Mouse (Mus musculus): ENCODE results near the gene Asb2. TPM values are rescaled to one million over a fixed set of nuclear protein-coding genes. Genes with fewer than 3 reads are reported as not detected.
A peak's percentile ranks its signal among the peaks of the same experiment; 100 is the strongest.

The Asb2 gene
- total RNA-seq, 2 experiments from 2014 or later: 0.10 TPM; not detected in 1

GRCm38 (mm10) chr12:103361539-103362307 lies 5.9 kb upstream of the Asb2 start:
- ATAC-seq (replicated peaks; ENCODE audit: poor library complexity): 0 out of 2 replicates have a peak, but pooled peaks have one; percentile 8

- no peak for ATAC-seq (replicated peaks; ENCODE audit: poor library complexity)
Measured at GRCm38 (mm10) chr12:103360812-103361211, 5.0 kb upstream of the Asb2 start.

- no peak for ATAC-seq (replicated peaks; ENCODE audit: poor library complexity)
Measured at GRCm38 (mm10) chr12:103358951-103359801, 3.4 kb upstream of the Asb2 start.

GRCm38 (mm10) chr12:103358216-103358615 lies 2.4 kb upstream of the Asb2 start:
- no peak for ATAC-seq (replicated peaks; ENCODE audit: poor library complexity)

GRCm38 (mm10) chr12:103356415-103356748 lies 581 bp upstream of the Asb2 start:
- ATAC-seq (replicated peaks; ENCODE audit: poor library complexity): no peak

GRCm38 (mm10) chr12:103353538-103353937 lies 2.3 kb downstream of the Asb2 start:
- peak; percentile 84 for ATAC-seq (replicated peaks; ENCODE audit: poor library complexity)

GRCm38 (mm10) chr12:103352735-103353134 lies 3.1 kb downstream of the Asb2 start:
- no peak for ATAC-seq (replicated peaks; ENCODE audit: poor library complexity)

- peak; percentile 84 for ATAC-seq (replicated peaks; ENCODE audit: poor library complexity)
Measured at GRCm38 (mm10) chr12:103348506-103348905, 7.3 kb downstream of the Asb2 start.

- no peak for ATAC-seq (replicated peaks; ENCODE audit: poor library complexity)
Measured at GRCm38 (mm10) chr12:103347406-103347805, 8.4 kb downstream of the Asb2 start.

GRCm38 (mm10) chr12:103346945-103347344 lies 8.9 kb downstream of the Asb2 start:
- ATAC-seq (replicated peaks; ENCODE audit: poor library complexity): no peak

- no peak for ATAC-seq (replicated peaks; ENCODE audit: poor library complexity)
Measured at GRCm38 (mm10) chr12:103344934-103345333, 10.9 kb downstream of the Asb2 start.

GRCm38 (mm10) chr12:103343456-103343855 lies 12.3 kb downstream of the Asb2 start:
- peak; percentile 87 for ATAC-seq (replicated peaks; ENCODE audit: poor library complexity)

- peak; percentile 61 for ATAC-seq (replicated peaks; ENCODE audit: poor library complexity)
Measured at GRCm38 (mm10) chr12:103341212-103341611, 14.6 kb downstream of the Asb2 start.

- peak; percentile 15; the same call in 1 of the 2 replicates for ATAC-seq (replicated peaks; ENCODE audit: poor library complexity)
Measured at GRCm38 (mm10) chr12:103338162-103338798, 17.5 kb downstream of the Asb2 start.

- ATAC-seq (replicated peaks; ENCODE audit: poor library complexity): no peak
Measured at GRCm38 (mm10) chr12:103336766-103337165, 19.0 kb downstream of the Asb2 start.

- ATAC-seq (replicated peaks; ENCODE audit: poor library complexity): no peak
Measured at GRCm38 (mm10) chr12:103333426-103333825, 22.4 kb downstream of the Asb2 start.

GRCm38 (mm10) chr12:103332879-103333278 lies 22.9 kb downstream of the Asb2 start:
- peak; percentile 93 for ATAC-seq (replicated peaks; ENCODE audit: poor library complexity)

GRCm38 (mm10) chr12:103331491-103331890 lies 24.3 kb downstream of the Asb2 start:
- no peak for ATAC-seq (replicated peaks; ENCODE audit: poor library complexity)

GRCm38 (mm10) chr12:103328448-103329191 lies 27.2 kb downstream of the Asb2 start:
- ATAC-seq (replicated peaks; ENCODE audit: poor library complexity): no peak

- ATAC-seq (replicated peaks; ENCODE audit: poor library complexity): no peak
Measured at GRCm38 (mm10) chr12:103327107-103327506, 28.7 kb downstream of the Asb2 start.

- ATAC-seq (replicated peaks; ENCODE audit: poor library complexity): no peak
Measured at GRCm38 (mm10) chr12:103326569-103326968, 29.2 kb downstream of the Asb2 start.
